Mouse (Mus musculus) adrenal gland, postnatal 14 days (tissue): Measurements from ENCODE around the gene Gpatch8. TPM values are rescaled to one million over a fixed set of nuclear protein-coding genes. Genes with fewer than 3 reads are reported as not detected.
A peak's percentile ranks its signal among the peaks of the same experiment; 100 is the strongest.

Experiments
- DNase-seq: peaks from one replicate; pipeline ENCODE4 v3.0.0; 2021; ENCODE audit warnings: mixed read lengths
- total RNA-seq: library from RNA; stranded (reverse); gene quantifications from 2 replicates; pipeline ENCODE4 v1.2.3, GENCODE M21; 2021

Gpatch8 gene
- total RNA-seq, 1 experiment from 2014 or later = 29.7 TPM

DNA sequence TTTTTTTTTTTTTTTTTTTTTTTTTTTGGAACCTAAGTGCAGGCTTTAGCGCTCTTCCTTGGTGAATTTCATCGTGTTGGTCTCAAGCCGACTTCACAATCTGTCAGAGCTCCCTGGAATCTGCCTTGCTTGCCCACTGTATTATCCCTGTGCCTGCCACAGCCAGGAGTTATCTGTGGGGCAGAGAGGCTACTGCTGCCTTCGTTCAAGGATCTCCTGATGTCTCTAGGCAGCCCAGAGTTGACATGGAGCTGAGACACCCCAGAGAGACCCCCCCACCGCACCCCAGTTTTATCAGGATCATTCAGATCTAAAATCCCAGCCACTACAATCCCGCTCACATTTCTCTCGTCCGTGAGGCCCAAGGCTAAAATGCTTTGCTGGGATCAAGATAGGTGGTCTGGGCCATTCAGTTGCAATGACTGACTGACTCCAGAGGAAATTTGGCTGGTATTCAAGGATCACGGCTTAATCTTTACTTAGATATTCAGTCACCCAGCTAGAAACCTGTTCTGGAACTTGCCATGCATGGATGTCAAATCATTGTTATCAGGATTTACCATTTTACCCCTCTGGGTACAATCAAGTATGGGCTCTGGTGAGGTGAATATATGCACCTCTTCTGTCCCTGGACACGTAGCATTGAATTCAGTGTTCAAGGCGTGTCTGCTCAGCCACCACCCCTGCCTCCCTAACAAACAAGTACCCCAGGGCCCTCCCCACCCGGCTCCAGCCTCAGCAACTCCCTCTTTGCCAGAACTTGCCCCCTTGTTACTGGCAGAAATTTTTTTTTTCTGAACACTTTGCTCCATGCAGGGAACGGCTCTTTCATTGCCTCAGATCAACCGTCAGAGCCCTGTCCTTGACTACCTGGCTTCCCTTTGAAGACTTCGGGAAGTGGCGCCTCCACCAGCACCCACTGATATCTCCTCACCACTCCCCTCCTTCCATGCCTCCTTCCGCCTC is 106.9 kb downstream of the Gpatch8 start:
- no peak for DNase-seq

DNA sequence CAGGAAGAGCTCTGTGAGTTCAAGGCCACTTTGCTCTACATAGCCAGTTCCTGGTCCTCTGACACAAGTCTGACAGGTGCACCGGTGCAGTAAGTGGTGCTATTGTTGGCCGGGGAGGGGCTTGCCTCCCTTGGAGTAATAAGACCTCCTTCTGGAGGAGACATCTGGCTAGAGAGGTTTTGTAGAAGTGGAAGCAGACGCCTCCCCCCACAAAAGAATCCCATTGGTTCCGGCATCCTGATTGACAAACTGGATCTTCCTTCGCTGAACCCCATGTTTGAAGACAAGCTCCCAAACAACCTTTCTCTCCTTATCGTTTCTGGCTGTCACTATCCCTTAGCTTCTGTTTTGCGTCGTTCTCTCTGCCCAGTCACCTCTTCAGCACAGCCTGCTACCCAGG is 107.9 kb downstream of the Gpatch8 start:
- no peak for DNase-seq

DNA sequence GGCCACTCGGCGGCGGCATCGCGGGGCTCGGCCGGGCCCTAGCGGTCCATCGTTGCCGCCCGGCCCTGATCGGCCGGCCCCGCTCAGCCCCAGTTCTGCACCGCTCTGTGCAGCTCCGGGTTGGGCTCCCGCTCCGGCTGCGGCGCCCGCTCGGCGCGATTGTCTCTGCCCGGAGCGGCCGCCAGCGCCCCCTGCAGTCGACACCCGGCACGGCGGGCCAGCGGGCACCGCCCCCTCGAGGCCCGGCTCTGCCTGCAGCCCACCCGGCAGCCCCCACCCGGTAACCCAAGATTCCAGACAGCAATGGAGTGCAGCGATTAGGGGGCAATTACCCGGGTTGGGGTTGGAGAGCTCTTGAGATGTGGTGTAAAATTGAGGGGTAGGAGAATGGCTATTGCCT is 108.7 kb downstream of the Gpatch8 start, which contains the start of gene Fam171a2:
TSS of gene Fam171a2 (minus strand) at position 186 of the 400 bp plus-strand sequence.
- peak; percentile 88 for DNase-seq

DNA sequence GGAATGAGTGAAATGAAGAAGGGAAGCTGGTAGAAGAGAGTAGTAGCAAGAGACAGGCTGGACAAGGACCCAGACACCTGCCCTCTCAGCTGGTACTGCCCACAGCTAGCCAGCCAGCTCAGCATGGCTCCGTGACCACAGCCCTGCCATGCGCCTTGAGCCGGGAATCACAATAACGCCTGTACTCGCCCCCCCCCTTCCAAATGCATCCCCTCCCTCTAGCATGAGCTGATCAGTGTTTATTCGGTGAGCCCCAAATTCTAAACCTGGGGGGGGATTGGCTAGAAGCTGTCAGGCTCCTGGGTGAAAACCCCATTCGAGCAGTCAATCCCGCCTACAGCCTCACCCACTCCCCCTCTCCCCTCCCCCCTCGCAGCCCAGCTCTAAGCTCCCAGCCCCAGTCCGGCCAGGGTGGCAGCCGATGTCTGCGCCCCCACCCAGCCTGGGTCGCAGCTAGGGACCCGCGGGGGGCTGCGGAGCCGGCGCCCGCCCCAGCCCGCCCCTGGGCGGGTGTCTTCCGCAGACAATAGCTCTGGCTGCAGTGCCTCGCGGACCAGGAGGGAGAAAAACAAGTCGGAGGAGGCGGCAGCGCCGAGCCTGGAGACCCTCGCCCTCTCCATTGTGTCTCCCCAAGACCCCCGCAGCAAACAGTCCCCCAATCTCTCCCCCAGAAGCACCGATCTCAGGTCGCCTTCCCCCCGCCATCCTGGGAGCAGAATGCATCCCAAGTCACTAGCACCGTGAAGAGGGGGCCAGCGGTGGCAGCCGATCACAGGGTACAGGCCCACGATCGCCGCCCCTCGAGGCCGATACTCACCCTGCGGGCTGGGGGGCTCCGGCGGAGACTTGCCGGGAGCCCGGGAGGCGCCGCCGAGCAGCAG is 109.4 kb downstream of the Gpatch8 start:
- no peak for DNase-seq

DNA sequence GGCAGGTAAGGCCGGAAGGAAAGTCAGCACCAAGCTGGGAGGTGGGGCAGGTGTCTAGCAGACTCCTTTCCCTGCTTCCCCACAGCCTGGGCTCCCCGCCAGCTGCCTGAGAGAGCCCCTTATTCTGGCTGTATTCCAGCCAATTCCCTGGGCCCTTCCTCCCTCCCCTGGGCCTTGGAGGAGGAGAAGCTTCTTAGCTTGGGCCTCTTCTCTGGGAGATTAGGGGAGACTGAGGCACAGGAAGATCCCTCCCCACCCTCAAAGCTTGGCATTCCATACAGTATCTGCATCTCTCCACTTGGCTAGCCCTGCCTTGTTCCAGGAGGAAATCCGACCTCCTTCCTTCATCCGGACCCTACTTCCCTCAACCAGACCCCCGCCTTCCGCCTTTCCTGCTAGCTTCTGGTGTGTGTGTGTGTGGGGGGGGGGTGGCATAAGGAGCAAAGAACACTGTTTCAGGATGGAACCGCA is 110.3 kb downstream of the Gpatch8 start:
- peak; percentile 59 for DNase-seq

DNA sequence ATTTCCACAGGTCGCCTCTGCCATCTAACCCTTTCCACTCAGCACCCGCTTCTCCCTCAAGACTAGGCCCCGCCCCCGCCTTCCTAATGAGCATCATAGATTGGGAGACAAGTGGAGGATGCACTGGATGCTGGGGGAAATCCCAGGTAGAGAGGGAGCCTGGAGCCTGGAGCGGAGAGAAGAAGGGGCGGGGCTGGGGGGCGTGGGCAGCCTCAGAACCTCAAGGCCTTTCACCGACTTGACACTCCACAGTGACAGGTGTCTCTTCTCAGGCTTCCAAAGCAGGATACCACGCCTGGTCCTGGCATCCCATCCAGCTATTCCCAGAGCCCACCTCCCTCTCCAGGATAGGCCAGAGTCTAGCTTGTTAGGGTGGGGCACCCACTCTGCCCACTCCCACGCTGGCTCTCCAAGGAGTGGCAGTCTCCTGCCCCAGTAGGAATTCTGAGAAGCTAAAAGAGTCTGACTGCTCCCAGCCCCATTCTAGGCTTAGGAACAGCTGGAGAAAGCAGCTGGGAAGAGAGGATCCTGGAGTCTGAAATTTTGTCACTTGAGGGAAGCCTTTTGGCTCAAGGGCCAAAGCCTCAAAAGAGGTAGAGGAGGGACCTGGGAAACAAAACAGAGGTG is 110.8 kb downstream of the Gpatch8 start:
- DNase-seq = no peak

DNA sequence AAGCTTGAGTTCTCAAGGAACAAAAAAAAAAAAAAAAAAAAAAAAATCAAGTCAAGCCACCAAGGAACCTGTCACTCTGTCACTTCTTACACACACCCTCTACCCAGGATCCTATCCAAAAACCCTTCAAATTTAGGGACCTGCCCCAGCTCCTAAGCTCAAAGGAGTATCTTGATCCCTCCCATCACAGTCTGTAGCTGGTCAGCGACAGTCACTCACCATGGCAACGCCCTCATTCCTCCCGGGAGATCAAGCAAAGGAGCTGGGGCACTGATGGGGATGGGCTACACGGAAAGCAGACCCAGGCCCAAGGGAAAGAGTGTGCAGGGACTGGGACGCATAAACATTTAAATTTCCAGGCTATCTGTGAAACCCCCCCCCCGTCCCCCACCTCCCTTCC is 111.4 kb downstream of the Gpatch8 start:
- no peak for DNase-seq

DNA sequence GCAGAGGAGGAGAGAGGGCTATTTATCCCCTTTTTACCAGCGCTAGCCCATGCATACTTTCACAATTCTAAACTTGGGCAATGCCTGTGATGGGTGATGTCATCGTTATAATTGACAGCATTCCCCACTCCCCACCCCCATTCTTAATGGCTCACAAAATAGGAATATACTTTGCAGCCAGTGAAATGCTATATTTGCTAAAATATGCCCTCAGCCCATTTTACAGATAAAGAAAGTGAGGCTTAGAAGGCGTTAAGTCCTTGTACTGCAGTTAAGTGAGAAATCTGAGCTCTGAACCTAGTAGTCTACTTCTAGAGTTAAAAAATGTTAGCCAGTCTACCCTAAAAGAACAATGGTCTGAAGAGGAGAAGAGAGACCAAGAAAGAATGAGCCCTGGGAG is 111.9 kb downstream of the Gpatch8 start:
- no peak for DNase-seq

DNA sequence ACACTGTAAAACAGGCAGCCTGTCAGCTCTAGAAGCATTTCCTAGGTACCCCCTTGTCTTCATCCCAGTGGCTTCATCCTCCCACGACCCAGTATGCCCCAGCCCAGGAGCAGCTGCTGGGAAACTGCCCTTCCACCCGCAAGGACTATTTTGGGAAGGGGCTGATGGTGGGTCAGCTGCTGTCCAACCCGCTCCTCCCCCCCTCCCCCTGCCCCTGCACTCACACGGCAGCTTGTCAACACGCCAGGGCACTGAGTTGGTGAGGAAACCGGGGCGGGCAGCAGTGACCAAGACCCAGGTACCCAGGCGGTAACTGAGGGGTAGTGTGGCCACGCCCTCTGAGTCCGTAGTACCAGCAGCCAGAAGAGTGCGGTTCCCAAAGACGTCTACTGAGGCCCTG is 112.5 kb downstream of the Gpatch8 start:
- no peak for DNase-seq

DNA sequence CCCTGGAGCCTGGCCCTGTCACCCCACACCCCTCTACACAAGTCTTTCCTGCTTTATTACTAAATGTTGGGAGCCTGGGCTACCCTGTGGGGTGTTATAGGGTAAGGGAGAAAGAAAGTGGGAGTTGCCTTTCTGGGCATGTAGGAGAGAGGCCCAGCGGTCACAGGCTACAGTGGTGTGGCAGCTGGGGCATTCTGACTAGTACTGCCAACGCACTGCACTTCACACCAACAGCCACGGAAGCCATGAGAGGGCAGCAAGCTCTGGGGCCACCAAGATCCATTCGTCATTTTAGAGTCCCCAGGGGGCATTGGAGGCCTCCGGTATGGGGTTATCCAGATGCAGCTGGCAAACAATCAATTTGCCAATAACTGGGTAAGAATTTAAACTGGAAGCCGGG is 114.1 kb downstream of the Gpatch8 start:
- no peak for DNase-seq

DNA sequence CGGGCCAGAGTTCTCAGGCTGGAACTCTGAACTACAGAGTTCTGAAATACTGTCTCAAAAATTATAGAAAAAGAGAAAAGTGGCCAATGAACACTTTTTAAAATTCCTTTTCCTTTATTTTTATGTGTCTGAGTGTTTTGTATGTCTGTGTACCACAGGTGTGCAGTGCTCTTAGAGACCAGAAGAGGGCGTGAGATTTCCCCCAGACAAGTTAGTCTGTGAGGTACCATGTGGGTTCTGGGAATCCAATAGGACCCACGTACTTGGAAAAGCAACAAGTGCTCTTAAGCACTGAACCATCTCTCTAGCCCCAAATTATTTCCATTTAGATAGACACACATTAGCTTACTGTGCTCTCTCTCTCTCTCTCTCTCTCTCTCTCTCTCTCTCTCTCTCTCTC is 114.8 kb downstream of the Gpatch8 start:
- no peak for DNase-seq

DNA sequence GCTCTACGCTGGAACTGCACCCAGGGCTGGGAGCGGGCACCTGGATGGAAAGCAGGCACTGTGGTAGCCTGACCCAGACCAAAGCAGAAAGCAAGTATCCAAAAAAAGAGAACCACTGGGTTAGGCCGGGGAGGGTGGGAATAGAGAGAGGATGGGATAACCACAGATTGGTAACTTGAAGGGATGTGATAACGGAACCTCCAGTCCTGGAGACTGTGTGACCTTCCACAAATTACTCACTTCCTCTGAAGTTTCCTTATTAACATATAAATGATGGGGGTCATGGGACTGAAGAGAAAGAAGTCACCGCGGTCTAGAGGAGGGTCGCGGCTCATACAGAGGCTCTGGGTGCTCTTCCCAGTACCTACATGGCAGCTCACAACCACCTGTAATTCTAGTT is 115.9 kb downstream of the Gpatch8 start:
- DNase-seq = no peak

DNA sequence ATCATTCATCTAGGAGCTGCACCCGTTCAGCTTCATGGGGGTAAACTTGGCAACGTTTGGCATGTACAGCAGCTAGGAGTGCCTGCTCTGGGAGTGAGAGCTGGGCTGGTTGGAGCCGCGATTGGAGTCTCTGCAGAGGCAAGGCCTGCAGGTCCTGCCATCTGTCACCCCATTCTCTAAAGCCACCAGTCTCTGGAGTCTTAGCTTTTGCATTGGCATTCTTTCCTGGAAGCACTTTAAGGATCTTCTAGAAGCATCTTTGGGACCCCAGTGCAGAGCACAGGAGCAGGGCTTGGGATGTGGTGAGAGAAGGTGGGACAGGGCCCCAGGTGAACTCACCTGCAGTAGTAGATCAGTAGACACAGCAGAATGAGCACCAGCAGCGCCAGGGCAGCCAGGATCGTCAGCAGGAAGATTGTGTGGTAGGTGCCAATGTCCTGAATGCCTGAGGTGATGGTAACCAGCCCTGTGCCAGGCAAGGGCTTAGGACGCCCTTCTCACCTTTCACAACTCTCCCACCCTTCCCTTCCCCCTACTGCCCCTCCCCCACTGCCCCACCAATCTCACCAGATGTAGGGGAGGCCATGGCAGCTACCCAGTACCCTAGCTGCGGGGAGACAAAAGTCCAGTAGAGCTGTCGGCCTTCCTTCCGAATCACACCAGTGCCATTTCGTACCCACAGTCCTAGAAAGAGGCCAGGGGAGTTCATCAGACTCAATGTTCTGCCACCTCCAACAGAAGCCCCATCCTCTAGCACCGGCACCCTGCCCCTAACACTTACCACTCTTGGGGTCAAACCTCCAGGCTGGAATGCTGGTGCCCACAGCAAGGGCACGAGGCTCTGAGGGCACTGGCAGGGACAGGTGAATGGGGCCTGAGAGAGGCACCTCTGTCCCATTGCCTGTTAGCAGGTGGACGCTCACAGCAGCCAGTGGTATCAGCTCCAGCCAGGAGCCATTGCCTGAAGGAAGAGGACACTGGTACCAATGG is 116.8 kb downstream of the Gpatch8 start:
- no peak for DNase-seq

DNA sequence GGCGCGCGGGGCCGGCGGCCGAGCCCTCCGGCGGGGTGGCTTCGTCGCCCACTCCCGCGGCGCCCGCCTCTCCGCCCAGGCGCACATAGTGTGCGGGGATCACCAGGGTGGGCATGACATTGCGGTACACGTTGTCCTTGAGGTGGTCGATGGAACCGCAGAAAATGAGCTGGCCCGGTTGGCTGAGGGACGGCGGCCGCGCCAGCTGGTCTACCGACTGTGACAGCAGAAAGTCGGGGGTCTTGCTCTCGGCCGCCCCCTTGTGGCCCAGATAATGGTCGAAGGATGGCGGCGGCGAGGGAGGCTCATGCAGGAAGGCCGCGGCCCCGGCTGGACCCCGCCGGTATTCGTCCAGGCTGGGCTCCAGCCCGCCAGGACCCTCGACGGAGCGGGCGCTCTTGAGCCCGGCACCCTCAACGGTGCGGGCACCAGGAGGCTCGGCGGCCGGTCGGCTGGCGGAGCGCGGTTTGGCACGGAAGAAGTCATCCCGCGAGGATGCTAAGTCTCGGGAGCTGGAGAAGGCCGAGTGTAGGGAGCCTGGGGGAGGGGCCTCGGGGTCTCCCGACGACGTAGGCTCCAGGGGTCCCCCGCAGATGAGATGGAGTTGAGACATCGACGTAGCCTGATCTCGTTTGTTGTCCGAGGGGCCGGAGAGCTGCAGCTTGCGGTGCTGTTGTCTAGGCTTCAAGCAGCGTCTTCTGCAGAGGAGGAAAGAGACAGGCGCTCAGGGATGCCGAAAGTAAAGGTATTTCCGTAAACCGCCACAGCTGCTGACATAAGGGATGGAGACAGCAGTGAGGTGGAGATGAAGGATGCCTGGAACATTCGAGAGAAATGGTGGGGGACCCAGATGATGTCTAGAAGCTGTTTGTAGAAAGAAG is 117.7 kb downstream of the Gpatch8 start:
- DNase-seq = peak; percentile 91

DNA sequence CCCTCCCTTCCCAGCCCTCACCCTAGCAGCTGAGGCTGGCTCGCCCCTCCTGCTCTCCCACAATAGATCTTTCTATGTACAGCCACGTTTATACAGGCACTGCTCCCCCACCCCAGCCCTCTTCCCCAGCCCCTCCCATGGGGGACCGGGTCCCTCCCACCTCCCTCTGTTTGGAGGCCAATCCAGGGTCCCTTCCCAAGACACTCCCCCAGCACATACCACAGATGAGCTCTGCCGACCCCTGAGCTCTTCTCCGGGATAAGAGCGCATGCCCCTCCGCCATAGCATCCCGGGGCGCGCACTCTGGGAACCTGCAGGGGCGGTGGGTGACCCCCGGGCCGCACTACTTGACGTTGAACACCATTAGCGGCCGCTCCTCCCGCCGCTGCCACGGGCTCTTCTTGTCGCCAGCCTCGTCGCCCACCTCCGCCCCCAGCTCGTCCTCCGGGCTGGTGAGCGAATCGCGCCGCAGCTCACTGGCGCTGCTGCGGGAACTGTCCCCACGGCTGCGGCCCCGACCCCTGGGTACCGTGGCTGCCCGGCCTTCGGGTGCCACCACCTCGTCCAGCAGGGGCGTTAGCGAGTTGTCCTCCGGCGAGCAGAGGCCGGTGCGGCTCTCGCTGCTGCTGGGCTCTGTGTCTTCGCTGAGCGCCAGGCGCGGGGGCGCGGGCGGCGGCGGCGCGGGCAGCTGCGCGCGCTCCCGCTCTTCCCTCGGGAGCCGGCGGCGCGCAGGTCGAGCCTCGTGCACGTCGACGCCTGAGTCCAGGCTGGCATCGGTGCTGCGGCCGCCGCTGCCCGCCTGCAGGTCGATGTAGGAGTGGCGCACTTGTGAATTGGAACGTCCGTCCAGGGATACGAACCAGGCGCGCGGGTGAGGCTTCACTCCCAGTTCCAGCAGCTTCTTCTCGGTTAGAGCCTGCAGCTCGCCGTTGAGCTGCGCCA is 118.8 kb downstream of the Gpatch8 start:
- peak; percentile 89 for DNase-seq

DNA sequence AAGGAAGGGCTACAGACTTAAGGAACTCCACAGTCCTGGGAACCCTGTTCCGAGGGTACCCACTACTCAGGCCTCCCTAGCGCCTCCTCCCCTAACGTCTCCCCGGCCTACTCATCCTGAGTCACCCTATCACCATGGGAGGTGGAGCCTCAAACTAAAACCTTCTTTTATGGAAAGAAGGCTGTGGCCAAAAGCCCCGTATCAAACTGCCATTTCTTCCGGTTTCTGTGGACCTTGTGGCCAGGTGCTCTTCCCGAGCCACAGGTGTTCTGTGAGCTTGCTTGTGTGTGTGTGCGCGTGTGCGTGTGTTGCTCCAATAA is 119.8 kb downstream of the Gpatch8 start:
- DNase-seq = peak; percentile 47

DNA sequence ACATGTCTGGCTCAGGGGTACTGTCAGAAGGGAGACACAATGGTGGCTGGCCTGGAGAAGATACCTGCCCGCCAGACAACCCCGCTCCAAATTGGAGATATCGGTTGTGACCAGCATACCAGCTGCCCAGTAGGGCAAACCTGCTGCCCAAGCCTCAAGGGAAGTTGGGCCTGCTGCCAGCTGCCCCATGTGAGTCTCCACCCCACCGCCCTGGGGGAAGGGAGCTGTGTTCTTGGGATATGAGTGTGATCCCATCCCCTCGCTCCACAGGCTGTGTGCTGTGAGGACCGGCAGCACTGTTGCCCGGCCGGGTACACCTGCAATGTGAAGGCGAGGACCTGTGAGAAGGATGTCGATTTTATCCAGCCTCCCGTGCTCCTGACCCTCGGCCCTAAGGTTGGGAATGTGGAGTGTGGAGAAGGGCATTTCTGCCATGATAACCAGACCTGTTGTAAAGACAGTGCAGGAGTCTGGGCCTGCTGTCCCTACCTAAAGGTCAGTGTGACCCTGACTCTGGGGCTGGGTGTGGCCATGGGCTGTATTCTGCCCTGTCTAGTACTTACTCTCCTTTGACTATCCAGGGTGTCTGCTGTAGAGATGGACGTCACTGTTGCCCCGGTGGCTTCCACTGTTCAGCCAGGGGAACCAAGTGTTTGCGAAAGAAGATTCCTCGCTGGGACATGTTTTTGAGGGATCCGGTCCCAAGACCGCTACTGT is 120.3 kb downstream of the Gpatch8 start:
- peak; percentile 69 for DNase-seq
